Mouse (Mus musculus): ENCODE measurements around the gene Ankrd39.

Ankrd39 gene

DNA sequence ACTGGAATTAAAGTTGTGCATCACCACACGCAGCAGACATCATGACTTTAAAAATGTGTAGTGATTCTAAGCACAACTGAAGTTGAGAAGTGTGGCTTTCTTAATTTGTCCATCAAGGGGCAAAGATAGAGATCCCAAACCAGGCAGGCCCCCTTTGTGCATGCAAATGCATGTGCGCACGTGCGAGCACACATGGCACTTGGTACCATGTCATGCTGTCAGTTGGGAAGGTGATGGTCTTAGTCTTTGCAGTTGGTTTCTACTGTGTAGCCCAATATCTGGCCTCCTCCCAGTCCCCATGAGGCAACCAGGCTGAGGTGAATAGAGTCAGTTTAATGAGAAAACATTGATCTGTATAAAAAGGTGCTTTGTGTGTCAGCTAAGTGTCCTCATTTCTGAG lies 17.4 kb downstream of the Ankrd39 start:
- no peak for DNase-seq (ENCODE audit: low spot score)

DNA sequence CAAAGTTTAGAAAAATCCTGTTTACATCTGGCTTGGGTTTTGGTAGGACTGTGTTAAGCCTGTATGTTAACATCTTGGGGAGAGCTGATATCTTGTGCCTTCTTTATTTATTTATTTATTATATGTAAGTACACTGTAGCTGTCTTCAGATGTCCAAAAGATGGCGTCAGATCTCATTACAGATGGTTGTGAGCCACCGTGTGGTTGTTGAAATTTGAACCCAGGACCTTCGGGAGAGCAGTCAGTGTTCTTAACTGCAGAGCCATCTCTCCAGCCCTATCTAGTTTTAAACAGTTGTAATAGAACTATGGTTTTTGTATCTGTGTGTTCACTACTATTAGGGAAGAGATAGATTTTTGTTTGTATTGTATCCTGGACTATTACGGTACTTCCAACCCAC lies 18.0 kb downstream of the Ankrd39 start:
- no peak for DNase-seq (ENCODE audit: low spot score)

DNA sequence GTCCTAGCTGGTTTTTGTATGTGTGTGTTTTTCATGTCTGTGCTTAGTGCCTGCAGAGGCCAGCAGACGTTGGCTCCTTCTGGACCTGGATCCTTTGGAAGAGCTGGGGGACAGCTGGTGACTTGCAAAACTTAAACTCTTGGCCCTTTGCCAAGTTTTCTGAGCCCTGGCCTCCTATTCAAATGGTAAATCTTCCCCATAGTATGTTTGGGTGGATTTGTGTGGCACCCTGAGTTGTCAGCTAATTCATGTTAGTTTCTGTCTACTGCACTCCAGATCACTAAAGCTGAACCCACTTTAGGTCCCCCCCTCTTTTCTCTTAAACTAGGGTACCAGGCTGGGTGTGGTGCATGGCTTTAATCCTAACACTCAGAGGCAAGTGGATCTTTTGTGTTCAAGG lies 18.9 kb downstream of the Ankrd39 start:
- DNase-seq (ENCODE audit: low spot score): peak; percentile 69

DNA sequence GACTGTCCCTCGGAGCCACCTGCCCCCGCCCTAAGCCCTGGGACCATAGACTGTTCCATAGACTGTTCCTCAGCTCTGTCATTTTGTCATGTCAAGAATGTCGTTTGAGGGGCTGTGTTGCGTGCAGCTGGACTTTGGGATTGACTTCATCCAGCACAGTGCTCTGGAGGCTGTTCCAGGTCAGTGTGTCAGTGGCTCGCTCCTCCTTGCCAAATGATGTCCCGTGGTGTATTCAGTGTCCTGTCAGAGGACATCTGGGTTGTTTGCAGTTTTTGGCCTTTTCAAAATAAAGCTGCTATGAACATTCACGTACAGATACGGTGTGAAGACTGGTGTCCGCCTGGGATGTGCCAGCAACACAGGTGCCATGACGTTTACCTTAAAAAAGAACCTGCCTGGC lies 20.3 kb downstream of the Ankrd39 start:
- no peak for DNase-seq (ENCODE audit: low spot score)

DNA sequence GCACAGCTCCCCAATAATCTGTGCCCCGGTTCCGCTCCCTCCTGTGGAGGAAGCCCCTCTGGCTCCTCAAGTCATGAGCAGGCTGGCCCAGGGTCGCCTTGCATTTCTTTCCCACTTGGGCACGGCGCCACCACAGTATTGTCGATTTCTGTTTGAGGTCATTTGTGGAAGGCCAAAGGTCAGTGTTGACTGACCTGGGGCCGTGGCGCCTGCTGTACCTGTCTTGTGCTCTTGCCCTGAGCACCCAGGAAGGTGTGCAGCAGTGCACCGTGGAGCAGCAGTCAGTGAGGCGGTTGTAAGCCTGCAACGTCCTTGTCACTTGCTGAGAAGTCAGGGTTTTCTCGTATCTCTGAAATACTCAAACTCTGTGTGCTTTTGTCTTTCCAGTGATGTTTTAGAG lies 21.5 kb downstream of the Ankrd39 start:
- no peak for DNase-seq (ENCODE audit: low spot score)

DNA sequence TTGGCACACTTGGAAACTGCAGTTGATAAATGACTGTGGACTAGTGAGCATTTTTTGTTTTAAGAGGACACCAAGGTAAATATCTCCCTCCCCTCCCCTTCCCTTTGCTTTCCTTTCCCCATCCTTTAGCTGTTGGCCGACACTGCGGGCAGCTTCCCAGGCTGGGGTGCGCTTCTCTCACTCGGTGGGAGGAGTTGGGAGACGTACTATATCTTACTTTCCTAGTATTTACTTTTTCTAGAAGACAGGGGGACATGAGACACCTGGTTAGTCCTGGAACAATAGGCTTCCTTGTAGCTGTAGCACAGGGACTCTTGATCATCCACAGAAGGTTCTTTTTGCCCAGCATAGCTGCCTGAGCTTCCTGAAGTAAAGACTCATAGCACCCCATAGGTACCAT lies 23.2 kb downstream of the Ankrd39 start:
- DNase-seq (ENCODE audit: low spot score): no peak

DNA sequence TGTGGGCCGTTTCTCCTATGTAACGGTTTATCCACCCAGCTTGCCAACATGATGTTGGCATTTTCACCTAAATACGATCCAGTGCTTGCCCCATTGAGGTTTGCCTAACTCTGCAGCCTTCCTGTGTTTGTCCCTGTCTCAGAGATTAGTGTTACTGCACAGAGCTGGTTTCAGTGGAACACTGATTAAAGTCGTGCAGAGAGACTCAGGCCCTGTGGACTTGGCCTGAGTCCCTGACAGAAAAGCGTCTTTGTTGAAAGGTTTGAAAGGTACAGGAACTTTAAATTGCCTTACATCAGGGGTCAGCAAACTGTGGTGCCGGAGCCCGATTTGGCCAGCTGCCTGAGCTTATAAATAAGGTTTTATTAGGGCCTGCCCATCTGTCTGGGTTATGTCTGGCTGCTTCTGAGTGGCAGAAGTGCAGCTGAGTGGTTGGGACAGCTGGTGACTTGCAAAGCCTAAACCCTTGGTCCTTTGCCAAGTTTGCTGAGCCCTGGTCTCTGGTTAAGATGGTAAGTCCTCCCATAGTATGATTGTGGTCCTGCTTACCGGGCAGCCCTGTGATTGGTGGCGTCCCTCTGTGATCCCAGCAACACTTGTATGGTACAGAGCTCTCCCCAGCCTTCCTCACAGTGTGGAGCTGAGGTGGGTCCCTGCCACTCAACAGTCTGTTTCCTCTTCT lies 23.8 kb downstream of the Ankrd39 start:
- peak; percentile 94 for DNase-seq (ENCODE audit: low spot score)

DNA sequence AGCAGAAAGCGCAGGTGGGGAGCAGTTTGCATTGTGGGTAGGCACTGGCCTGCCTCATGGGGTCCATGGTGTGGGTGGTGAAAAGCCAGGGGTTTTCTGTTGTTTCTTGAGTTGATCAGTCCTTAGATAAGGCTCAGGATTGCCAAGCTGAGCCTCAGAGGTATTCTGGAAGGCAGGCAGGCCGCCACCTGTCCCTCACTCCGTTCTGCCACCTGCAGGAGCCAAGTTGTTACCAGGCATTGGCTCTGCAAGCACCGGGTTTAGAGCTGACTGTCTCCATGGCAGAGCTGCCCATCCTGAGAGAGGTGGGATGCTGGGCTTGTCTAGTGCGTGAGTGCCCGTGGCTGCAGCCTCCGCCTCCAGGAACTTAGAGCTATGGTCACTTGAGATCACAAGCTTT lies 25.0 kb downstream of the Ankrd39 start:
- DNase-seq (ENCODE audit: low spot score): no peak

DNA sequence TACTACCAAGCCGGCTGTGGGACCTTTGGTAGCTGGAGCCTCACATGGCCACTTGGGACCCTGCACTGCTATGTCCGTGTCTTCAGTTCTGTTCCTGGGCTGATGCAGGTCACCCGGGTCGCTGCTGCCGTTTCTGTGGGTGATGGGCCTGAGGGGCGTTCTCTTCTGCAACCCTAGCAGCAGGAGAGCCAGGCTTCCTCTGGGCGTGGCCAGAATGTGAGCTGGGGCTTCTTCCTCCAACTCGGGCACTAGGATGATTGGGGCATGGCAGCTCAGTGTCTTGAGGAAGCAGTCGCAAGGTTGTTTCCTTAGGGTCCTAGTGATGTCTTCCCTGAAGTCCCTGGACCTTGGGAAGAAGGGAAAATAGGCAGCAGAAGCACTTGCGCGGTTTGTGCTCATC lies 27.6 kb downstream of the Ankrd39 start:
- DNase-seq (ENCODE audit: low spot score): no peak

DNA sequence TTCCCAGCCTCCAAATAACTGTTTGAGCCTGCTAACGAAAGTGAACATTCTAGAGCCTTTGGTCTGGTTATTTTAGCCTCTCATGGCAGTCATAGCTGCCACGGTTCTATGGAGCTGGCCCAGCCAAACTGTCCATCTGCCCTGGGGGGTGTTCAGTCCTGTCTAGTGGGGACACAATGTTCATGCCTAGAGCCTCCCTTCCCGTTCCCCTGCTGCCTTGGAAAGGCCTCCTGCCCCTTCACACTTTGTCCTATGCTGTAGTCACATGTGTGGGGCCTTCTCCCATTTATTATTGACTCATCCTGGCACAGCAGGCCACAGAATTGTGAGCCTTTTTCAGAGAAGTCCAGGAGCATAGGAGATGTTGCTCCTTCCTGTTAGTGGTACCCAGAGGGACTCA lies 29.0 kb downstream of the Ankrd39 start:
- no peak for DNase-seq (ENCODE audit: low spot score)

DNA sequence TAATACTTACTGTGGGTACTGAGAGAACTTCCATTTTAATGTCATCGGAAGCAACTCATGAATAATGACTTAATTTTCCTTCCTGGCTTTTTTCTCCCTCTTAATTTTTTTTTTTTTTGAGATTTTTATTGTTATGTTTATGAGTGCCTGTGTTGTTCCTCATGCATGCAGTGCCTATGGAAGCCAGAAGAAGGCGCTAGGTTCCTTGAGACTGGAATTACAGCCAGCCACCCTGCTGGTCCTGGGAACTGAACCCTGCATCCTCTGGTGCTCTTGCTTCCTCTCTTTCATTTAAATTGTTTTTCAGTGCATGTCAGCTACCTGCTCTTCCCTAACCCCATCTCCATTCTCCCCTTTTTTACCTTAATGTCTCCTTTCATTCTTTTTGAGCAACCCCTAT lies 33.5 kb downstream of the Ankrd39 start:
- DNase-seq (ENCODE audit: low spot score): peak; percentile 51

DNA sequence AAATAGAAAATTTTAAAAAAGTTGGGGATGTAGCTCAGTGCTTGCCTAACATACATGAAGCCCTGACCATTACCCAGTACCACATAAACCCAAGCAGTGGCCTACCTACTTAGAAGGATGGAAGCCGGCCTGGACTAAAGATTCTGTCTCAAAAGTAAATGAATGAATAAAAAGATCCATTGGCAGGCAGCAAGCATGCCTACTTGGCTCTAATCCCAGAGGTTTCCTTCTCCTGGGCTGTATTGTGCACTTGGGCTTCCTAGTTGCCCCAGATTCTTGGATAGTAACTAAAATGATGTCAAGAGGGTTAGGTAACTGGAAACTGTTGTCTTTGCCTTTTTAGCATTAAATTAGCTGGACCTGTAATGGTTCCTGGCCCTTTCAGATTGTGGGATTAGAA lies 33.9 kb downstream of the Ankrd39 start:
- peak; percentile 43 for DNase-seq (ENCODE audit: low spot score)

DNA sequence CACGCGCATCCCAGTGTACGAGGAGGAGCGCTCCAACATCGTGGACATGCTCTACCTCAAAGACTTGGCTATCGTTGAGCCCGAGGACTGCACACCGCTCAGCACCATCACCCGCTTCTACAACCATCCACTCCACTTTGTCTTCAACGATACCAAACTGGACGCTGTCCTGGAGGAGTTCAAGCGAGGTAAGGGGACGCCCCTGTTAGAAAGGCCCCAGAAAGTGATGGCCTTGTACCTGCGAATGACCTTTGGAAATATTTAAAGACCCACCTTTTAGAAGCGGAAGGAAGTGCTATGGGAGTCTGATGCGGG lies 34.3 kb downstream of the Ankrd39 start:
- no peak for DNase-seq (ENCODE audit: low spot score)

DNA sequence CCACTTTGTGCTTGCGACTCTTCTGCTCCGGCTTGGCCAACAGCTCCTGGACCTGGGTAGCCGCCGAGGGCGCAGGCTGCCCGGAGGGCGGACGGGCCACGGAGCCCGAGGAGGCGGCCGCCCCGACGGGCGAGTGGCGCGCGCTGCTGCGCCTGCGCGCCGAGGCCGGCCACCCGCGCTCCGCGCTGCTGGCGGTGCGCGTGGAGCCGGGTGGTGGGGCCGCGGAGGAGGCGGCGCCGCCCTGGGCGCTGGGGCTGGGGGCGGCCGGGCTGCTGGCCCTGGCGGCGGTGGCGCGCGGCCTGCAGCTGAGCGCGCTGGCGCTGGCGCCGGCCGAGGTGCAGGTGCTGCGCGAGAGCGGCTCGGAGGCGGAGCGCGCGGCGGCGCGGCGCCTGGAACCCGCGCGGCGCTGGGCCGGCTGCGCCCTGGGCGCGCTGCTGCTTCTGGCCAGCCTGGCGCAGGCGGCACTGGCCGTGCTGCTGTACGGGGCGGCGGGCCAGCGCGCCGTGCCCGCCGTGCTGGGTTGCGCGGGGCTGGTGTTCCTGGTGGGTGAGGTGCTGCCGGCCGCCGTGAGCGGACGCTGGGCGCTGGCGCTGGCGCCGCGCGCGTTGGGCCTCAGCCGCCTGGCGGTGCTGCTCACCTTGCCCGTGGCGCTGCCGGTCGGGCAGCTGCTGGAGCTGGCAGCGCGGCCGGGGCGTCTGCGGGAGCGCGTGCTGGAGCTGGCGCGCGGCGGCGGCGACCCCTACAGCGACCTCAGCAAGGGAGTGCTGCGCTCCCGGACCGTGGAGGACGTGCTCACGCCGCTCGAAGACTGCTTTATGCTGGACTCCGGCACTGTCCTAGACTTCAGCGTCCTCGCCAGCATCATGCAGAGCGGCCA lies 34.9 kb downstream of the Ankrd39 start:
- peak; percentile 82 for DNase-seq (ENCODE audit: low spot score)

DNA sequence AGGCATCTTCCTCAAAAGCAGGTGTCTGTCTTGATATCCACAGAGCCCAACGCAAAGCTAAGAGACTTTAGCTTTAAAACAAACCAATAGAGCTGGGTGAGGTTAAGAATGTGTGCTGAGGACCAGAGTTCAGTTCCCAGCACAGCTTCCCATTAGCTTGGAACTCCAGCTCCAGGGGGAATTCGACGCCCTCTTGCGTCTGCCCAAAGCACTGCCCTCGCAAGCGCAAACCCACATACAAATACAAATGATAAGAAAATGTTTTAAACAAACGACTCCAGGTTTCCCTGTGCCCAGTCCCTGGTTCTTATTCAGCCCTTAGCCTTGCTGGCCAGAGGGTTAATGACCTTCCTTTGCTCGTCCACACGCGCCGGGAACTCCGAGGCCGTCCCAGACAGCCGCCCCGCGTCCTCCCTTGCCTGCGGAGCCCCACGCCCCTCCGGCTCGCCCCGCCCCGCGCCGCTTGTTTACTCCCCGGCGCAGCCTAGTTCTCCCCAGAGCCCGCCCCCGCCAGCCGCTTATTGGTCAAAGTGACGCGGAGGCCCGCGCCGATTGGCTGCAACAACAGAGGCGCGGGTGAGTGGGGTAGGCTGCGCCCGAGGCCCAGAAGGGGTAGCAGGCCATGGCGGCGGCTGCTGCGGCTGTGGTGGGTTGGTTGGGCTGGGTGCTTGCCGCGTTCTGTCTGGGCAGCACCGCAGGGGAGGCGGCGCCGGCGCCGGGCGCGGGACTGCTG lies 35.8 kb downstream of the Ankrd39 start, which contains the start of gene Cnnm3:
Gene Cnnm3, plus strand, starts transcription at position 579 of the 733 bp plus-strand sequence.
- peak; percentile 100 for DNase-seq (ENCODE audit: low spot score)

DNA sequence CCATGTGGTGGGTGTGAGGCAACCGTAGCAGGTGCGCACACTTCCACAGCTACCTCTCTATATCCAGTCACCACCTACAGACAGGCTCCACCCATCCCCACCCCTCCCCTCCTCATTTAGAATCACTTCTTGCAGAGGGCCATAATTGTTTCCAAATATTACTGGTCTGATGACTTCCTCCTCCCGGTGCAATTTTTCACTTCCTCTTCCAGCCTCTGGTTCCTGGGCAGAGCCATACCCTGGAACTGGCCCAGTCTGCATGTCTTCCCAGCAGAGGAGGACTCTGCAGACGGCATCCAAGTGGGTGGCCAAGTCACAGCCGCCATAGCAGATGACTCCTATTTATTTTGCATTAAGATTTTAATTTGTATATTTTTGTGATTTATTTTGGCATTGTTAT lies 39.0 kb downstream of the Ankrd39 start:
- no peak for DNase-seq (ENCODE audit: low spot score)

DNA sequence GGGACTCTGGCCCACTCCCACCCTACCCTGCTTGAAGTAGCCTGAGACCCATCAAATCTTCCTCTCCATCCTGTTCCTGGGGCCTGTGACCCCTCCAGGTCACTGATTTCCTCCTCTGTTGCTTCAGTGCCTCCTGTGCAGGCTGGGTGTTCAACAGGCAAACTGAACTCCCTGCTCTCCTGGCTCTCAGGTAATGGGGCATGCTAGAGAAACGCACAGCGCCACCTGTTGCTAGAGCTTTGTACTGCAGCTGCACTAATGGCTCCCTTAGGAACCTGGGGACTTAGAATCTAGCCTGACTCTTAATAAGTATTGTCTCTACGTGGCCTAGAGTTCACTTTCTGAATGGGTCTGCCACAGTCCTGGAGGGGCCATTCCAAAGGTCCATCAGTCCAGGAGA lies 46.0 kb downstream of the Ankrd39 start:
- DNase-seq (ENCODE audit: low spot score): peak; percentile 84

DNA sequence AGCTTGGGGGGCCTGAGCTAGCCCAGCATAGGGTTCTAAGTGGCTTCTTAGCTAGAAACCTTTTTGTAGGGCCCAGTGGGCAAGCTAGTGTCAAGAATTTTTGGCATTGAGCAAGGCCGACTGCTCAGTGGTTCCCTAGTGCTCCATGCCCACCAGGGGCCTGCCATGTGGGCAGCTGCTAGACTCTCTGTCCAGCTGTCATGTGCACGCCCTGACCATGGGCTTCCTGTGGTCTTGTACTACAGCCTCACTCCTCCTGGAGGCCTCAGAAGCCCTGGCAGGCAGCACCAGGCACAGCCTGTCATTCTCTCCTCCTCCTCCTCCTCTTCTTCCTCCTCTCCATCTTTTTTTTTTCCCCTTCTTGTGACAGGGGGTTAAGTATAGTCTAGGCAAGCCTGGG lies 49.9 kb downstream of the Ankrd39 start:
- DNase-seq (ENCODE audit: low spot score): no peak

DNA sequence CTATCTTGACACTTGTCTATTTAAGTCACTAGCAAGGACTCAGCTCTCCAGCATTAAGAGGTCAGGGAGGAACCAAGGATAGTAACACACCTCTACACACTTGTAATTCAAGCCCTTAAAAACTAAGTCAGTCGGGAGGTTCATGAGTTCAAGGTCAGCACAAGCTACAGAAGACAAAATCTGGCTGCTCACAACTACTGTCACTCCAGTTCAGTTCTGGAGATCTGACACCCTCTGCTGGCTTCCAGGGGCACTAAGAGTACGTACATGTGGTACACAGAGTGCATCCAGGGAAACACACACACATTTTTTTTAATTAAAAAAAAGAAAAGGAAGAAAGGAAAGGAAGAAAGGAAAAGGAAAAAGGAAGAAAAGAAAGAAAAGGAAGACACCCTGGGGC lies 50.5 kb downstream of the Ankrd39 start:
- DNase-seq (ENCODE audit: low spot score): no peak

DNA sequence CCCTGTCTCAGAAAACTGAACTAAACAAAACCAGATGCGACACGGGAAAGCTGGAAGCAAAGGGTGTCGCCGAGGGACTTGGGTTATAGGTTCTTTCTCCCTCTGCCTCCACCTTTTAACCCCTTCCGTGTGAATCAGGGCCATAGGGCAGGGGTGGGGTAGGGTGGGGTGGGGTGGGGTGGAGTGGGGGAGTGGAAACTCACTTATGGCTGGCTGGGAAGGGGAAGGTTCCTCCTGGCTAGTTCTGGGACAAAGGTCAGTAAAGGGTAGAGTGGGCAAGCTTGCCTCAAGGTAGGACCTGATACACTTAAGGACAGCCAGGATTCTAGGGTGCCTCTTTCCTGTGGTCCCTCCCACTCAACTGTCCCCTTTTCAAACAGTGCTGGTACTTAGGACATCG lies 53.9 kb downstream of the Ankrd39 start:
- DNase-seq (ENCODE audit: low spot score): no peak

DNA sequence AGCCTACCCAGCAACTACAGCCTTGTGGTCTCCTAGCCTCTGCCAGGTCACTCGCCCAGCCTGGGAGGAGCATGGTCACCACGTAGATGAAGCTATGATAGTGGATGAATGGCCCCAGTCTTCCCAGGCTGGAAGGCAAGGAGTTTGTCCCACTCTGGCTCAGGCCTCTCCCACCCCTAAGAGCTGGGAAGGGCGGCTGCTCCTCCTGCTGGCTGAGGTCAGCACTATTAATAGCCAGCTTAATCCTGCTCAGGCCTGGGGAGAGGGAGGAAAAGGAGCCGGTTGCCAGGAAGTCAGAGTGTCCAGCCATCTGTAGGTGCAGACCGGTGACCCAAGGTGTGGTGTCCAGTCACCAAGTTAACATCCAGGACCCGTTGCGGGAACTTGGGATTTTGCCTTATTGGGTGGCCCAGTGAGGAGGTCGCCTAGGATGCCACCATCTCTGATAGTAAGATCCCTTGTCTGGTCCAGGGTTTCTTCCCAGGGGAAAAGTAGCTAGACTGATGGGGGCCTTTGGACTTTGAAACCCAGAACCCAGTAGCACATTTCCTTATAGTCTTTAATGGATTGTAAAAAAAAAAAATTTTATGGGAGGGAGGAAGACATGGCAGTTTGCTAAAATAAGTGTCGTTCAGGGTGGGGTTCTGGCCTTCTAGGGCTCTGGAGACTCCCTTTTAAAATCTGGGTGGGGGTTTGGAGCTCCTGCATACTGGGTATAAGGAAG lies 54.7 kb downstream of the Ankrd39 start:
- DNase-seq (ENCODE audit: low spot score): peak; percentile 82

DNA sequence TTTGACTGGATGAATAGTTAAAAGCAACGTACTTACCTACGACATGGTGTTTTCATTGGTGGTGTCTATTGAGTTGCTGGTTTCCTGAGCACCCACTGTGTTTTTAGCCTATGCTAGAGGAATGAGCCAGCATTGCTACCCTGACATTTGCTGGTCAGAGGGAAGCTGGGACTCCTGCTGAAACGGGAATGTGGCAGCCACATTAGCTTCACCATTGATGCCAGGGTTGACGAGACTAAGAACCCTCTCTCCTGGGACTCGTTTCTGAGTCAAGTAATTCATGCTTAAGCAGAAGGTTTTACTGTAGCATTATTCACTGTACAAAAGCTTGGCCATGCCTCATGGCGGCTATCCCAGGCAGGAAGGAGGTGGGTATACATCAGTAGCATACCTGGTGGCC lies 57.6 kb downstream of the Ankrd39 start:
- no peak for DNase-seq (ENCODE audit: low spot score)

Data from MN1 (cell line).